Mouse (Mus musculus) frontal cortex, postnatal 36 days (tissue): ENCODE data around the gene Spata17.

Source experiments
- DNase-seq, 2 experiments: peaks; one replicate each; pipeline ENCODE4 v3.0.0; 2022; ENCODE audit warnings: low spot score in 2 of 2

The Spata17 gene

DNA sequence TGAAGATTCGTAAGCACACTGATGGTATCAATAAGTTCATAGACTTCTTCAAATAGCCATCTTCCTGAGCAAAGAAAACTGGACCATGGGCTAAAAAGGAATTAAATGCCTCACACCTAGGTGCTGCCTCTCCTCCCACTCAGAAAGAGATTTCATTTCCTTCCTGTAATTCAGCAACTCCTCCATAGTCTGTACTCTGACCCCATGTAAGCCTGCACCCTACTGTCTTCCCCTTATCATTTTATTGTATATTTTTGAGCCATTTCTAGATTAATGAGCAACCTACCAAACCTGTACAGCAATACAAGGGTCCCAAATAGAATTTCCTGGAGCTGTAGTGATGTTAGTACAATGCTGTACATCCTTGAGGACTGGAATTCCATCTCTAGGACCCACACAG is 211.0 kb downstream of the Spata17 start:
- no peak for DNase-seq

DNA sequence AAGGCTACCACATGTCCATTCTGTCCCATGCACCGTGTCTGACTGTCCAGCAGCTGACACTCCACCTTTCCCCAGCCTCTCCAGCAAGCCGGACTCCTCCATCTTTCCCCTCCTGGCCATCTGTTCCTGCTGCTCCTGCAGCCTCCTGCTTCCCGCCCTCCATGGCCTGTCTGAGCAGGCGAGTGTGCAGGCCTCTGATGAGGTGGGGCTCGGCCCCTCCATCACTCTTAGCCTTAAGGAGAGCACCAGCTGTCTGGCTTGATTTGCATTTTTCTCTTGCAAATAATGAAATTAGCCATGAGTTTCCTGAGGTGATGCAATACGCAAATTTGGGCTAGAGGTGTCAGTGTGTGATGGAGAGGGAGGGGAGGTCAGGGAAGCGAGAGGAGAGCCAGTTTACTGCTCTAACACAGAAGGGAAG is 211.8 kb downstream of the Spata17 start:
- DNase-seq = no peak

DNA sequence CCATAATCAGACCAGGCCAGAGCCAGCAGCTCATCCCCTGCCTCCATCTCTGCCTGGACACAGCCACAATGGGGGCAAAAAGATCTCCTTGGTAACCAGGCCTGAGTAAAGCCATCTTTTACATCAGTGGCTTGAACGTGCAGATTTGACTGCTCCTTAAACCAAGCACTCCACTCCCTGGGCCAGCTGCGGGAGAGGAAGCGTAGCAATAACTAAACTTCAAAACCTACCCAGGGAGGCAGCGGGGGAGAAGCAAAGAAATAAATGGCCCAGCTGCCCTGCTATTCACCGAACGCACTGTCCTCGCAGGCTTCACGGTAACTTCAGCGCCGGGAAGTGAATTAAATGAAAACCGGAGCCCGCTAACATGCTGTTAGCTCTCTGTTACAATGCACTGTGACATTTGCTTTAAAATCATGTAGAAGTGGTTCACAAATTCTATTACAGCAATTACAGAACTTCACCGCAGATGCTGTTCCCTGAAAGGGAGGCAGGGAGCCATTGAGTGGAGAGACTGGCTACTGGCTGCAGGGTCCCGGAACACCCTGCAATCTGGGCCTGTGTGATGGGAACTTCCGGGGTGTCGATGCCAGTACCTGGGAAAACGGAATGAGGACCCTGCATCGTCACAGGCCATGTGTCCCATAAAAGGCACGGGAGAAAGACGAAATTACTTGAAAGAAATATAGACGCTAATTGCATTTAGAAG is 217.5 kb downstream of the Spata17 start:
- no peak for DNase-seq
